Mouse (Mus musculus) embryo, embryonic 11.5 days (tissue): ENCODE data around the gene Dlg2.

Experiments used
- DNase-seq: peaks from one replicate; pipeline ENCODE4 v3.0.0-alpha.2; 2012; ENCODE audit warnings: low read depth, low spot score

The Dlg2 gene

GRCm38 (mm10) chr7:91897509-91897908 is 1421.0 kb downstream of the Dlg2 start:
- no peak for DNase-seq

- DNase-seq, result no peak
Measured at GRCm38 (mm10) chr7:91902503-91902902, 1426.0 kb downstream of the Dlg2 start.

GRCm38 (mm10) chr7:91916809-91917208 is 1440.3 kb downstream of the Dlg2 start:
- DNase-seq, result no peak

DNA sequence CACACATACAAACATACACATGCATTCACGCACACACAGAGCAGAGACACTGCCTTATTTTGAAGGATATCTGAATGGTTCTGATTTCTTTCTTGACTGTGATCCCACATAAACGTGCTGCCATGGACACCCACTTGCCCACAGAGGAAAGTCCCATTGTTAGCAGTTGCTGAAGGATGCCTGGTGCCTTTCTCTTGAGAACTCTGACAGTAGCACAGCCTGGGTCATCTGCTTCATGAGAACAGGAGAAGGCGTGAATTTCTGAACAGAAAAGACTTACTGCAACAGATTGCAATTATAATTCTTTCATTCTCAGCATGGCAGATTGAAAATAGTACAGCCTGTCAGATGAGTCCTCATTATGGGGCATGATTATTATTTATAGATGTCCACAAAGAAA is 1442.6 kb downstream of the Dlg2 start:
- no peak for DNase-seq

DNA sequence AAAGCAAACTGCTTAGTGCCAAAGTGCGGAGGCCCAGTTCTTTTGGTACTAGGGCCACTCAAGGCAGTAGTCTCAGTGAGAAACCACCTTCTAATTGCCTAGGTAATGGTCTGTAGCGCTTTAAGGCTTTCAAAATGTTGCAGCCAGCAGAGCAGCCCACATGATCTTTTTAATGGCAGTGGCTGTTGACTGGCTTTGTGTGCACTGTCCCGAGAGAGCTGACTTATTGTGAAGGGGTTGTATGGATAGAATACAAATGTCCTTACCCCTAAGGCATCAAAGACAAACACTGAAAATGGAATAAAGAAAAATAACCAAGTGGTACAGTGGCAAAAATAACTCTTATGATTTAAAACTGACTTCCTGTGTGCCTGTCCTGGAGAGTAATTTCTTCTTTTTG is 1443.3 kb downstream of the Dlg2 start:
- no peak for DNase-seq

GRCm38 (mm10) chr7:91934881-91935597 is 1458.6 kb downstream of the Dlg2 start:
- no peak for DNase-seq

GRCm38 (mm10) chr7:91936193-91936592 is 1459.7 kb downstream of the Dlg2 start:
- no peak for DNase-seq

GRCm38 (mm10) chr7:91943224-91943623 is 1466.8 kb downstream of the Dlg2 start:
- no peak for DNase-seq

GRCm38 (mm10) chr7:91955584-91955983 is 1479.1 kb downstream of the Dlg2 start:
- DNase-seq, result no peak

DNA sequence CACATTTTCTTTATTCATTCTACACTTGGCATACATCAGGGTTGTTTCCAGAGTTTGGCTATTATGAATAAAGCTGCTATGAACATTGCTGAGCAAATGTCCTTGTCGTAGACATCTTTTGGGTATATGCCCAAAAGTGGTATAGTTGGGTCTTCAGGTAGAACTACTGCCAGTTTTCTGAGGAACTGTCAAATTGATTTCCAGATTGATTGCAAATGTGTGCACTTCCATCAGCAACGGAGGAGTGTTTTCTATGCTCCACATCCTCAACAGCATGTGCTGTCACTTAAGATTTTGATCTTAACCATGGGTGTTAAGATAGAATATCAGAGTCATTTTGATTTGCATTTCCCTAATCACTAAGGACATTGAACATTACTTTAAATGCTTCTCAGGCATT is 1486.5 kb downstream of the Dlg2 start:
- no peak for DNase-seq

DNA sequence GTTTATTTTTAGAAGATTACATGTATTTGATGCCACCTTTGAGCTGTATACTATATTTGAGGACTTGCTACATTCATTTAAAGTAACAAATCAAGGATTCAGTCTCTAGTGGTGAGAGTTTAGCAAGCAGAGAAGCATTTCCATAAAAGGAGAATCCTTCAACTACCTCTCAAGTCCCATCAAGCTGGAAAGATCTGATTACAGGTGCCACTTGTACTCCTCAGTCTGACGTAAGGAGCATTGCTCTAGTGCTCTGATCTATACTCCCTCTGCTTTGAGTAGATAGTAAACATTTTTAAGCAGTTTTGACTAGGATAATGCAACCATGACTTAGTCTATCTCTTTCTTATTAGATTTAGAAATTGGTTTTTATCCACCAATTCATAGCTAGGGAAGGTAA is 1496.5 kb downstream of the Dlg2 start:
- no peak for DNase-seq

DNA sequence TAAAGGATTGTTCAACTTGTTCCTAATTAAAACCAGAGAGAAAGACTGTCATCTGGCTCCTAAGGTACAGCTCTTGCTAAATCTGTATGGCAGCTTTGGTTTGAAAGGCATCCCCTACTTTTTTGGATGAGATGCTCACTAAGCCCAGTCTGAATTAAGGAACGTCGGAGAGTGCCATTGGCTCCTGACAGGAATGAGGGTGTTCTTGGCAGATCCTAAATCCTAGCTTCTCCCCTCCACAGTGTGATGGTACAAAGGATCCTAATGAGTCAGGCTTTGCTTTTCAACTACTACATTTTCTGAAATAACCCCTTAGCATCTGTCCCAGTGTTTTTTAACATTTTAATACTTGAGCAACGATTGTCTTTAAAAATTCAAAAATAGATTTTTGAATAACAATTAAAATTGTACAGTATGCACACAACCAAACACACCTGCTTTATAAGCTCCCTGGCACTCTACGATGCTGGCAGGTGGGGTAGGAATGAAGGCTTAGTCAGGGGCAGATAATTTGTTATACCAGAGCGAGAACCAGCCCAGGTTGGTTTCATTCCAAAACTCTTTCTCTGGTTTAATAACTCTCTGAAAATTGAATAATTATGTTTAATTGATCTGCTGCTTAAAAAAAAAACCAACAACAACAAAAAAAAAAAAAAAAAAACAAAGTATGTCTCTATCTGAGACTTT is 1527.4 kb downstream of the Dlg2 start:
- no peak for DNase-seq

- no peak for DNase-seq
Measured at GRCm38 (mm10) chr7:92005681-92006425, 1529.4 kb downstream of the Dlg2 start.

DNA sequence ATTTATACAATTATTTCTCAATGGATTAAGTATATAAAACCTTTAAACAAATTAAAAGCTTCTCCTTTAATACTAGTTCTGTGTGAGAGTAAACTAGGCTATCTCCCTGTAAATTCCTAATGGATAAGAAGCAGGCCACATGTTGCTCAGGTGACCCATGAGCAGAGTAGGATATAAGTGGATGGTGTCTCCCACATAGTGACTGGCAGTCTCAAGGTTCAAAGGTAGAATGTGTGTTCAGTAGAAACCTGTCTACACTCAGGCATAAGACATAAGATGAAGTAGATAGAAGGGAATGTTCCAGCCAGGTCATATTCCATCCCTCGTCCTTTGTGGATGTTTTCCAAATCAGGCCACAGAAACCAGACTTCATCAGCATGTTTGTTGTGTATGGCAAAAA is 1532.2 kb downstream of the Dlg2 start:
- DNase-seq, result no peak

- no peak for DNase-seq
Measured at GRCm38 (mm10) chr7:92024928-92025327, 1548.5 kb downstream of the Dlg2 start.

- DNase-seq, result no peak
Measured at GRCm38 (mm10) chr7:92025465-92026056, 1549.1 kb downstream of the Dlg2 start.

DNA sequence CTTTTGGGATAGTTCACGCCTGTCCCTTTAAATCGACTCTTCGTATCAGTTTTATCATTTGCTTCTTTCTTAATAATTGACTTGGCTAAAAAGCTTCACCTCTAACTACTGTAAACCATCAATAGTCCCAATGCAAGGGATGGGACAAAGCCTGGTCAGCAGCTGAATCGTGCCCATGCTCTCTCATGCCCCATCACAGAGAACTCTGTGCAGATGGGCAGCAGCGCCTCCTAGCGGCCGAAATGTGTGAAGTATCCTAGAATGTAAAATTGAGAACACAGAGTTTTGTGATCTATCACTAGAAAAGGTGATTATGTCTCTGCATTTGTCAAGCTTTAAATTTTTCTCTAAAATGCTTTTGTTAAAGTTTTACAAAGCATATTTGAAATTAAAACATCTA is 1550.6 kb downstream of the Dlg2 start:
- DNase-seq, result peak; percentile 48

- DNase-seq, result no peak
Measured at GRCm38 (mm10) chr7:92034256-92034655, 1557.8 kb downstream of the Dlg2 start.

GRCm38 (mm10) chr7:92040187-92040586 is 1563.7 kb downstream of the Dlg2 start:
- no peak for DNase-seq

GRCm38 (mm10) chr7:92040785-92041411 is 1564.4 kb downstream of the Dlg2 start:
- no peak for DNase-seq

GRCm38 (mm10) chr7:92044966-92045365 is 1568.5 kb downstream of the Dlg2 start:
- no peak for DNase-seq

GRCm38 (mm10) chr7:92047271-92047670 is 1570.8 kb downstream of the Dlg2 start:
- DNase-seq, result no peak
